Mouse (Mus musculus): ENCODE results near the gene Zfyve9. TPM values are rescaled to one million over a fixed set of nuclear protein-coding genes. Genes with fewer than 3 reads are reported as not detected.

Gene Zfyve9
- polyA plus RNA-seq, 1 experiment from 2014 or later = 4.7 TPM

Other genes starting within 250 kb of the Zfyve9 start
- 129 and 136 TPM in 2 replicates for gene Prpf38a, start 201.5 kb downstream of the Zfyve9 start, polyA plus RNA-seq (2014; fragmentation: Nextera tagmentation; extraction: Ambion mirVana)
- 21.5 and 25.1 TPM in 2 replicates for gene Orc1, start 201.4 kb downstream of the Zfyve9 start, polyA plus RNA-seq (2014; fragmentation: Nextera tagmentation; extraction: Ambion mirVana)
- gene Cc2d1b, start 160.9 kb downstream of the Zfyve9 start, polyA plus RNA-seq (2014; fragmentation: Nextera tagmentation; extraction: Ambion mirVana) = 27.6 and 27.7 TPM in 2 replicates
- 1.2 and 1.8 TPM in 2 replicates for gene 3110021N24Rik, start 61.1 kb downstream of the Zfyve9 start, polyA plus RNA-seq (2014; fragmentation: Nextera tagmentation; extraction: Ambion mirVana)
- 249 and 251 TPM in 2 replicates for gene Btf3l4, start 52.8 kb upstream of the Zfyve9 start, polyA plus RNA-seq (2014; fragmentation: Nextera tagmentation; extraction: Ambion mirVana)
- gene Txndc12, start 53.8 kb upstream of the Zfyve9 start, polyA plus RNA-seq (2014; fragmentation: Nextera tagmentation; extraction: Ambion mirVana) = 116 TPM in 2 replicates
- 59.3 and 60.9 TPM in 2 replicates for gene Kti12, start 67.0 kb upstream of the Zfyve9 start, polyA plus RNA-seq (2014; fragmentation: Nextera tagmentation; extraction: Ambion mirVana)
- gene A730015C16Rik, start 67.8 kb upstream of the Zfyve9 start, polyA plus RNA-seq (2014; fragmentation: Nextera tagmentation; extraction: Ambion mirVana) = 0.71 and 1.5 TPM in 2 replicates
- gene Rab3b, start 98.3 kb upstream of the Zfyve9 start, polyA plus RNA-seq (2014; fragmentation: Nextera tagmentation; extraction: Ambion mirVana) = 13.3 and 13.4 TPM in 2 replicates
- gene Nrd1, start 219.9 kb upstream of the Zfyve9 start, polyA plus RNA-seq (2014; fragmentation: Nextera tagmentation; extraction: Ambion mirVana) = 54.6 and 67.7 TPM in 2 replicates